Mouse (Mus musculus): ENCODE results near the gene Clgn.

- no peak for TF ChIP-seq CTCF (IDR thresholded peaks at IDR 0.05)
- peak; percentile 72 for TF ChIP-seq EP300 (IDR thresholded peaks at IDR 0.05)
These were observed 29.3 kb downstream of the Clgn start for GRCm38 (mm10) chr8:83418805-83419516.
